Mouse (Mus musculus) urinary bladder, postnatal 10 days (tissue): ENCODE data around the gene Kif5a.

Experiments used
- DNase-seq: peaks from one replicate; pipeline ENCODE4 v3.0.0; 2022; ENCODE audit warnings: low spot score

Kif5a gene

GRCm38 (mm10) chr10:127191191-127192056, 71.7 kb downstream of the Kif5a start:
- DNase-seq = no peak

GRCm38 (mm10) chr10:127190398-127191190, 72.6 kb downstream of the Kif5a start:
- DNase-seq = no peak

DNA sequence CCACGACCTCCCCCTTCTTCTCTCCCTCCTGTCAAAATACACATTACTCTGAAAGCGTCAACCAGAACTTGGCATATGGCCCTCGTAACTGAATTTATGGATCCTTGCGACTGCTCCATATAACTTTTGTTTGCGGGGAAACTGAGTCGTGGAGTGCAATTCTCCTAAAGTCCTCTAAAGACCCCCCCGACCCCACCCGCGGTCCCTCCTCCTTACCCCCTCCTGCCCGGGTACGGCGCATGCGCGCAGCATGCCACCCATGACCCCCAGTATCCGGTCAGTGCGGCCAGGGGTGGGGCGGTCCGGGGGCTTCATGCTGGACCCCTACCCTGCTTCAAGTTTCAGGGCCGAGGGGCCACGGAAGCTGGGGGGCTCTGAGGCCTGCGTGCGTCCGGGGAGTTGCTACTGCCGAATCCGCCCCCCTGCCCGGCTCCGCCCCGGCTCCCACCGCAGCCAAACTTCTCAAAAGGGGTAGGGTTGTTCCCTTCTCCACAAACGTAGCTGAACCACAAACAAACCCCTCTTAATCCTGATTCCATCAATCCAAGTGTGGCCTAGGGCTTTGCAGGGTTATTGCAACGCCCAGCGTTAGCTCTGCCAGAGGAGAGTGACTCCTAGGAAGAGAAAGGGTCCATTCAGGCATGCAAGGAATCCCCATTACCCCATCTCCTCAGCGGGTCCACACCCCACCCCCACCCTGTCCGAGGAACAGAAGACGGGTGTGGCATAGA, 73.3 kb downstream of the Kif5a start, which contains the start of gene Arhgef25:
Arhgef25 (minus strand) TSS at position 433 of the 731 bp plus-strand sequence.
- no peak for DNase-seq

GRCm38 (mm10) chr10:127189116-127189650, 74.0 kb downstream of the Kif5a start:
- no peak for DNase-seq

DNA sequence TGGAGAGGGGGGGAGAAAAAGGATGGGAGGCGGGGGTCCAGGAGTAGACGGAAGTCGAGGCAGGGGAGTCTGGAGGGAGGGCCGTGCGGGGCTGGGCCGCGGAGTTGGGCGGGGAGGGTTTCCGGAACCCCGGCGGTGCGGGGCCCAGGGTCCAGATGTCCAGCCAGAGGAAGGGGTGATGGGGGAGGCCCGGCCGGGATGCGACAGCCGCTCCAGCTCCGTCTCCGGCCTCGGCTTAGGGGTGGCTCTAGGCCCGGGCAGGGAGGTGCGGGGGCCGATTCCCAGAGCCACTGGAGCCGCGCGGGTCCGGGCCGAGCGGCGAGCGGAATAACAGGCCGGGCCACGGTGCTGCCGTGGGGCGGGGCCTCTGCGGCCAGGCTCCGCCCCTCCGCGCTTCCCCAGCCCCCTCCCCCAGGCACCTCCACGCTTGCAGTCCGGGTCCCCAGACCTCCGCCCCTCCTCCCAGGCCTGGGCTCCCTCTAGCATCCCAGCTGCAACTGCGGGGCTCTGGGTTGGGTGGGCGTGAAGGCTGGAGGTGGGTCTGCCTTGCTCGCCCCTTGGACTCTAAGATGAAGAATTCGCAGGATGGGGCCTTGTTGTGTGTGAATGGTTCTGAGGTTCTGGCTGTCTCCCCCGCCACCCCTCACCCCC, 74.6 kb downstream of the Kif5a start:
- no peak for DNase-seq

DNA sequence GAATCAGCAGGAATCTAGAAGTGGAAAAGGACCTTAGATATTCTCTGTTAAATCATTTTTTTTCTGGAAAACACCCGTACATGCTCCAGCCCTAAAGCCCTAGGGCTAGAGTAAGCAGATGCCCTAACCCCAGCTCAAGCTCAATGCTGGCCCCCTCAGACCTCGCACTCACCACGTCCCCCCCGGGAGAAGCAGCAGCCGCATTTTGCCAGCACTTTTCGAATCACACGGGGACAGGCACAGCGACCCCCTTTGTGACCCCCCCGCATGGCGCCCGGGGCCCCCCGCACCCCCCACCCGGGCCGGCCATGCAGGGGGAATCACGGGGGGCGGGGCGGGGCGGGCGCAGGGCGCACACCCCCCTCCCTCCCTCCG, 75.1 kb downstream of the Kif5a start:
- DNase-seq = no peak

DNA sequence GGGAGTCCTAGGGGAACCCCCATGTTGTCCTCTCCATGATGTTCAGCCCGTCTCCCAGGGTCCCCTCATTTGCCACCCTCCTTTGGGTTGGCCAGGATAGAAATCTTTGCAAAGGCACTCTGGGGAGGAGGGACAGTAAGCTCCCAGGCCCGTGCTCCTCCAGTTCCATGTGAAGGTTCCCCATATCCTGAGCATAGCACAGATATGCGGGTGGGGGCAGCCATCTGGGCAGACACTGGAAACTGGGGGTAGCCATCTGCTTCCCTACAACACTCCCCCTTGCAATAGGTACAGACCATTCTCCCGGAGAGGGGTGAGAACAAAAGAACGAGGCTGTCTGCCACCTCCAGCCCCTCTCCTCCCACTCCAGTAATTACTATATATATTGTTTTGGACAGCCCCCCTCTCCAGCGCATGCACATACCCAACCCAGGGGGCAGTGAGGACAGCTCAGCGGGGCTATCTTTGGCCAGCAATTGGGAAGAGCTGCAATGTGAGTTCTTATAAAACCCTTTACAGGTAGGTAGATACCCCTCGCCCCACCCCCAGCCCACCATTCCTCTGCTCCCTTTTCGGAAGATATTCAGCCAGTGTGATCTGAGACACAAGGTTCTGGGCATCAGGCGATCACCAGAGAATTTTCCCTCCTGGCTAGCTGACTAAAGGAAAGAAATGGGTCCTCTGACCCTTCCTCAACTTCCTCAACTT, 75.6 kb downstream of the Kif5a start:
- DNase-seq = no peak

GRCm38 (mm10) chr10:127186451-127186850, 76.7 kb downstream of the Kif5a start:
- no peak for DNase-seq

DNA sequence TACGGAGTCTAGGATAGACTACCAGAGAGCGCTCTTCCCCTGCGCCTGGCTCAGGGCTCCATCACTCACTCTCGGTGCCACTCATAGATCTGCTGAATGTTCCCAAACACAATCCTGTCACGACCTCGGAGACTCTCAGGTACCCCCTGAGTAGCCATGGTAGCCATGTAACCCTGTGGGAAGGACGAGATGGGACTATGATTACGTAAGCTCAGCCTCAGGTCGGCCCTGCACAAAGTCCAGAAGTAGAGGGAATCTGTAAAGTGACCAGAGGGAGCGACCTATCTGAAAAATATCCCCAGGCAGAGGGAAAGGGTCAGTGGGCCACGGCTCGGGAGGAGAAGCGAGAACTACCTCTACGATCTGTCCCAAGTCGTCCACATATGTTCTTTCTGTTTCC, 77.6 kb downstream of the Kif5a start:
- DNase-seq = no peak

- DNase-seq = no peak
These were observed 78.0 kb downstream of the Kif5a start for GRCm38 (mm10) chr10:127185101-127185500.

- DNase-seq = no peak
These were observed 79.4 kb downstream of the Kif5a start for GRCm38 (mm10) chr10:127183759-127184158.

GRCm38 (mm10) chr10:127182624-127183023, 80.5 kb downstream of the Kif5a start:
- no peak for DNase-seq

DNA sequence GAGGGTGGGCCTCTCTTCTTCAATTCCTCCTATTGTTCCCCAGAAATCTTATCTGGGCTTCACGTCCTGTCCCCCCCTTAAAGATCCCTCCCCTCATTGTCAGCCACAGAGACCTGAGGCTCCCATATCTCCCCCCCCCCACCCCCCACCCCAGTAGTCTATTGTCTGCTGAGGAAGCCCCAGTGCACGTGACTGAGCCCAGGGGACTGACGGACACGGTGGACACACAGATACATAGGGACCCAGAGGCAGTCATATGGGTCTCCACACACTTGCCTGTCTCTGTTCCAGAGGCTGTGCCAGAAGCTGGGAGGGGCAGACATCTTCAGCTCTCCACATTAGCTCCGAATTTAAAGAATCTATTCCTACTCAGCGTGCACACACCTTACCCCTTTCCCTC, 81.6 kb downstream of the Kif5a start:
- no peak for DNase-seq

GRCm38 (mm10) chr10:127180695-127181047, 82.5 kb downstream of the Kif5a start:
- no peak for DNase-seq

GRCm38 (mm10) chr10:127179871-127180694, 83.1 kb downstream of the Kif5a start, which contains the start of gene Slc26a10:
Slc26a10 (minus strand) TSS chr10:127180645.
- DNase-seq = no peak

- DNase-seq = no peak
These were observed 84.7 kb downstream of the Kif5a start for GRCm38 (mm10) chr10:127178286-127179027.

- DNase-seq = no peak
These were observed 85.4 kb downstream of the Kif5a start for GRCm38 (mm10) chr10:127177719-127178118.

DNA sequence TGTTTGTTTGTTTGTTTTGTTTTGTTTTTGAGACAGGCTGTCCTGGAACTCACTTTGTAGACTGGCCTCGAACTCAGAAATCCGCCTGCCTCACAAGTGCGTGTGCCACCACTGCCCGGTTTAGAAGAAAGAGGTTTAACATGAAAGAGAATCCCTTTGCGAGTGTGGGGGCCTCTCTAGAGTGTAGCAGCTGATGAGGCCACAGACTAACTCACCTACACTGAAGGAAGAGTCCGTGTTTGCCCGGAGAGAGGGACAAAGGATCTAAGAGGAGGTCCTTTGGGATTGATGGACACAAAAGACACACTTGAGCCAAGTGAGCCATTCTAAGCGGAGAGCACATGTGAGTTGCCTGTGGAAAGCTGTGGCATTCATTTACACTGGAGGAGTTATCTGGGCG, 85.9 kb downstream of the Kif5a start:
- DNase-seq = no peak

DNA sequence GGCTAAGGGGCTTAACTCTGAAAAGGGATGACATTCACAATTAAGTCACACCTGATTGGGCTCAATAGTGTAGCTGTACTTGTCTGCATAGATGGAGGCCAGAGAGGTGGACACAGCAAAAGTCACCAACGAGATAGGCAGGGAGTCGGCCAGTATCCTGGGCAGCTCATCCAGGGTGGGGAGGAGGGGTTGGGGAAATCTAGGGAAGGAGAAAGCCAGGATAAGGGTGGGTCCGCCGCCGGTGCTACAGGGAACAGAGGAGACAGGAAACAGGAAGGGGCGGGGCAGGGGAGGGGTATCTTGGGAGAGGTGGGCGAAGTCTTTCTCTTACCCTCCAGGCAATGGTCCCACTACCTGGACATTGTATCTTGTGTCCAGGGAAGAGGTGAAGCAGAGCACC, 86.4 kb downstream of the Kif5a start:
- no peak for DNase-seq
